Mouse (Mus musculus) CH12.LX (cell line): ENCODE data around the gene Cuedc1. TPM values are rescaled to one million over a fixed set of nuclear protein-coding genes. Genes with fewer than 3 reads are reported as not detected.

Source experiments
- DNase-seq: peaks from one replicate; pipeline ENCODE4 v3.0.0-alpha.2; 2013; ENCODE audit errors: extremely low read depth
- H3K27ac ChIP-seq: 2 replicates; pipeline ENCODE4 v1.5.1; 2012; ENCODE audit warnings: low read depth, mild to moderate bottlenecking, control low read depth, moderate library complexity; ENCODE audit not compliant: insufficient read depth
- H3K27me3 ChIP-seq: replicated peaks from 2 replicates; pipeline ENCODE3; 2012; ENCODE audit warnings: inconsistent platforms
- H3K36me3 ChIP-seq, 2 experiments: replicated peaks in 1 of 2; 2 replicates each; pipeline versions ENCODE3 to v1.6.1; 2012; ENCODE audit warnings: inconsistent platforms in 1 of 2, low read length in 1 of 2, mild to moderate bottlenecking in 1 of 2, mixed read lengths in 1 of 2, moderate library complexity in 1 of 2; ENCODE audit not compliant: control insufficient read depth in 1 of 2, insufficient read depth in 1 of 2
- H3K4me1 ChIP-seq, 2 experiments: 2 replicates each; pipeline ENCODE4 v1.6.1; 2012; ENCODE audit warnings: inconsistent platforms in 1 of 2, moderate library complexity in 1 of 2; ENCODE audit not compliant: insufficient read depth in 2 of 2, control insufficient read depth in 1 of 2
- H3K4me2 ChIP-seq: 2 replicates; pipeline ENCODE4 v1.6.1; 2012; ENCODE audit warnings: low read depth, mild to moderate bottlenecking, control low read depth; ENCODE audit not compliant: poor library complexity, insufficient read depth, severe bottlenecking
- H3K4me3 ChIP-seq, 3 experiments: fragments of 150-350 bp in 1 of 3; sonication (generic) in 1 of 3; replicated peaks in 1 of 3; 2 replicates each; pipeline versions ENCODE3 to v1.5.1; 2011 to 2012; ENCODE audit warnings: low read depth in 2 of 3, low read length in 2 of 3, mild to moderate bottlenecking in 2 of 3, moderate library complexity in 2 of 3, control low read depth in 1 of 3, improper control_type of control experiment in 1 of 3, inconsistent platforms in 1 of 3, mixed read lengths in 1 of 3; ENCODE audit not compliant: poor library complexity in 1 of 3
- H3K79me2 ChIP-seq: replicated peaks from 2 replicates; pipeline ENCODE4 v1.6.1; 2012; ENCODE audit warnings: mild to moderate bottlenecking, moderate library complexity; ENCODE audit not compliant: control insufficient read depth, poor library complexity, insufficient read depth, severe bottlenecking; ENCODE audit errors: extremely low read depth
- H3K9ac ChIP-seq: 2 replicates; pipeline ENCODE4 v1.6.1; 2012; ENCODE audit warnings: low read depth, mild to moderate bottlenecking, control low read depth, moderate library complexity; ENCODE audit not compliant: insufficient read depth
- H3K9me3 ChIP-seq: replicated peaks from 2 replicates; pipeline ENCODE3; 2012; ENCODE audit warnings: low read length, inconsistent platforms, mixed read lengths
- CHD1 ChIP-seq: IDR thresholded peaks from 2 replicates; pipeline ENCODE4 v1.6.1; 2012; ENCODE audit warnings: low read depth, low read length, improper control_type of control experiment, inconsistent platforms
- CHD2 ChIP-seq: IDR thresholded peaks from 2 replicates; pipeline ENCODE4 v1.6.1; 2011; ENCODE audit warnings: low read length, improper control_type of control experiment
- CTCF ChIP-seq, 2 experiments: IDR thresholded peaks in 1 of 2; conservative IDR thresholded peaks in 1 of 2; 2 replicates each; pipeline ENCODE4 v1.5.1; 2011 to 2012; ENCODE audit warnings: low read depth in 2 of 2, low read length in 2 of 2, improper control_type of control experiment in 1 of 2, inconsistent platforms in 1 of 2, mild to moderate bottlenecking in 1 of 2, moderate library complexity in 1 of 2
- E2F4 ChIP-seq: IDR thresholded peaks from 2 replicates; pipeline ENCODE4 v1.6.1; 2011; ENCODE audit warnings: low read depth, low read length, improper control_type of control experiment; ENCODE audit not compliant: insufficient replicate concordance
- EP300 ChIP-seq: IDR thresholded peaks from 2 replicates; pipeline ENCODE4 v1.6.1; 2011; ENCODE audit warnings: low read length, improper control_type of control experiment
- ETS1 ChIP-seq: conservative IDR thresholded peaks from 2 replicates; pipeline ENCODE4 v1.6.1; 2012; ENCODE audit warnings: low read depth, mild to moderate bottlenecking, inconsistent platforms, low read length, improper control_type of control experiment, moderate library complexity
- GABPA ChIP-seq: IDR thresholded peaks from 2 replicates; pipeline ENCODE4 v1.6.1; 2012; ENCODE audit warnings: low read depth, low read length, improper control_type of control experiment, inconsistent platforms; ENCODE audit not compliant: insufficient replicate concordance
- HCFC1 ChIP-seq: IDR thresholded peaks from 2 replicates; pipeline ENCODE4 v1.6.1; 2012; ENCODE audit warnings: low read depth, mild to moderate bottlenecking, inconsistent platforms, low read length, improper control_type of control experiment
- IRF4 ChIP-seq: IDR thresholded peaks from 2 replicates; pipeline ENCODE4 v1.6.1; 2014; ENCODE audit warnings: low read depth, mild to moderate bottlenecking, inconsistent platforms, low read length, improper control_type of control experiment
- JUN ChIP-seq: IDR thresholded peaks from 2 replicates; pipeline ENCODE4 v1.6.1; 2011; ENCODE audit warnings: low read depth, mild to moderate bottlenecking, low read length, improper control_type of control experiment, moderate library complexity; ENCODE audit not compliant: insufficient read depth
- MAFK ChIP-seq: IDR thresholded peaks from 2 replicates; pipeline ENCODE4 v1.6.1; 2011; ENCODE audit warnings: low read length, improper control_type of control experiment; ENCODE audit not compliant: insufficient replicate concordance
- MAX ChIP-seq: IDR thresholded peaks from 2 replicates; pipeline ENCODE4 v1.6.1; 2011; ENCODE audit warnings: low read length, improper control_type of control experiment
- MAZ ChIP-seq: IDR thresholded peaks from 2 replicates; pipeline ENCODE4 v1.6.1; 2012; ENCODE audit warnings: low read depth, mild to moderate bottlenecking, inconsistent platforms, low read length, improper control_type of control experiment, moderate library complexity
- MXI1 ChIP-seq: IDR thresholded peaks from 2 replicates; pipeline ENCODE4 v1.6.1; 2011; ENCODE audit warnings: mild to moderate bottlenecking, low read depth, low read length, improper control_type of control experiment
- NELFE ChIP-seq: IDR thresholded peaks from 2 replicates; pipeline ENCODE4 v1.6.1; 2011; ENCODE audit warnings: low read depth, low read length, improper control_type of control experiment
- NRF1 ChIP-seq: IDR thresholded peaks from 2 replicates; pipeline ENCODE4 v1.6.1; 2014; ENCODE audit warnings: low read depth, mild to moderate bottlenecking, inconsistent platforms, low read length, improper control_type of control experiment, moderate library complexity
- POLR2A ChIP-seq: IDR thresholded peaks from 2 replicates; pipeline ENCODE4 v1.6.1; 2011; ENCODE audit warnings: low read depth, mild to moderate bottlenecking, improper control_type of control experiment, low read length
- RAD21 ChIP-seq: IDR thresholded peaks from 2 replicates; pipeline ENCODE4 v1.6.1; 2011; ENCODE audit warnings: low read depth, mild to moderate bottlenecking, low read length, improper control_type of control experiment, moderate library complexity
- SIN3A ChIP-seq: IDR thresholded peaks from 2 replicates; pipeline ENCODE4 v1.6.1; 2012; ENCODE audit warnings: low read length, improper control_type of control experiment, inconsistent platforms
- UBTF ChIP-seq: IDR thresholded peaks from 2 replicates; pipeline ENCODE4 v1.6.1; 2012; ENCODE audit warnings: low read depth, mild to moderate bottlenecking, inconsistent platforms, low read length, improper control_type of control experiment, moderate library complexity
- USF1 ChIP-seq: IDR thresholded peaks from 2 replicates; pipeline ENCODE4 v1.6.1; 2014; ENCODE audit warnings: low read depth, mild to moderate bottlenecking, inconsistent platforms, low read length, improper control_type of control experiment
- ZC3H11A ChIP-seq: IDR thresholded peaks from 2 replicates; pipeline ENCODE4 v1.6.1; 2012; ENCODE audit warnings: low read depth, mild to moderate bottlenecking, inconsistent platforms, low read length, improper control_type of control experiment
- ZNF384 ChIP-seq: IDR thresholded peaks from 2 replicates; pipeline ENCODE4 v1.6.1; 2012; ENCODE audit warnings: low read depth, low read length, improper control_type of control experiment, inconsistent platforms
- dilution Hi-C: fragments of 300-500 bp; cut with MboI; formaldehyde crosslinking; loops from 2 replicates; pipeline ENCODE4 v1.14.3; 2020; ENCODE audit warnings: low sequenced_read_pairs; ENCODE audit not compliant: extremely low pct_unique_long_range_greater_than_20kb, extremely low pct_ligation_motif_present
- in situ Hi-C: fragments of 300-500 bp; cut with MboI; formaldehyde crosslinking; loops from 3 replicates; pipeline ENCODE4 v1.14.3; 2019; ENCODE audit warnings: low sequenced_read_pairs, low pct_ligation_motif_present, low pct_unique_long_range_greater_than_20kb, mixed read lengths
- polyA plus RNA-seq: library from polyadenylated mRNA; unstranded; fragments of >175 nt; gene quantifications from 2 replicates; pipeline ENCODE4 v1.2.1, GENCODE M21; 2012; ENCODE audit warnings: low read depth; ENCODE audit not compliant: insufficient read length
- total RNA-seq, 2 experiments: library from RNA; depleted of rRNA; stranded (reverse); fragments of 300-350 nt in 1 of 2; fragments of >200 nt in 1 of 2; gene quantifications; 2 replicates each; pipeline ENCODE4 v1.2.3; 2012 to 2014

The Cuedc1 gene
- total and polyA plus RNA-seq, 3 experiments: 0.20 to 0.51 (median 0.47) TPM

DNA sequence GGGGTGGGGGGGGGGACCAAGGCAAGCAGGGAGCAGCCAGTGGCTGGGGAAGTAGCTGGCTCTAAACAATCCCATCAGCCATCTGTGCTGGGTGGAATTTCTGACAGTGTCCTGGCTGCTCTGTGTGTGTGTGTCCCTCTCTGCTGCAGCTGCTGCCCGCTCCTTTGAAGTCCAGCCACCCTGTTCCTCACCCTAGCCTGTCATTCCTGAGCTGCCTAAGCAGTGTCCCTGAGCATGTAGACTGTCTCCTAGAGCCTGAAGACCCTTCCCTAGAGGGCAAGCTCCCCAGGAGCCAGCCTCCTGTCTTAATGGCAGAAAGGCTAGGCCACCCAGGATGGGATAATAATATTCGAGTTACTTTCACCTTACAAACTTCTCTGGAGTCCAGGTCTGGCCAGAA is 58.5 kb downstream of the Cuedc1 start:
- in situ Hi-C loops: no loop called here

GRCm38 (mm10) chr11:88158842-88159246 is 61.0 kb downstream of the Cuedc1 start:
- TF ChIP-seq CHD1 (no peak), E2F4 (no peak), SIN3A (no peak), ZC3H11A (no peak), RAD21 (no peak), CHD2 (no peak), JUN (no peak), USF1 (no peak), HCFC1 (no peak)
- DNase-seq: no peak
- in situ Hi-C loops: no loop called here
- Histone ChIP-seq H3K79me2 (no peaks in the 10 kb centered on the region), H3K4me1 (peaks cover 0 to 11% of the 10 kb centered on the region in 2 experiments; a peak in 2 of 4 replicates), H3K4me3 (no peak overlapping the region), H3K36me3 (no peaks in the 10 kb centered on the region), H3K4me2 (no peak overlapping the region), H3K9ac (no peak overlapping the region), H3K27ac (no peak overlapping the region), H3K27me3 (peaks cover 61% of the 10 kb centered on the region), H3K9me3 (no peaks in the 10 kb centered on the region)
- dilution Hi-C loops: no loop called here

More for the DNA sequence above, 58.5 kb downstream of the Cuedc1 start:
- Histone ChIP-seq H3K4me2 (no peak overlapping the region), H3K36me3 (no peaks in the 10 kb centered on the region), H3K4me3 (no peak overlapping the region), H3K27ac (no peak overlapping the region), H3K27me3 (peaks cover 59% of the 10 kb centered on the region), H3K9me3 (no peaks in the 10 kb centered on the region), H3K9ac (no peak overlapping the region), H3K79me2 (no peaks in the 10 kb centered on the region), H3K4me1 (peaks cover 0 to 11% of the 10 kb centered on the region in 2 experiments; a peak in 2 of 4 replicates)
- no peak for DNase-seq
- TF ChIP-seq GABPA (no peak), MAFK (no peak), ZC3H11A (no peak), ZNF384 (no peak), NRF1 (no peak), MXI1 (no peak), USF1 (no peak), MAZ (no peak), POLR2A (no peak), MAX (no peak), UBTF (no peak), ETS1 (no peak), NELFE (no peak), SIN3A (no peak), HCFC1 (no peak), CTCF (conservative IDR thresholded peaks at IDR 0.05 in 1 of 2, IDR thresholded peaks at IDR 0.05 in 1 of 2; ENCODE audit: low read depth in 2 of 2, low read length in 2 of 2) (no peak), EP300 (no peak), IRF4 (no peak)
- dilution Hi-C loops: no loop called here
